Mouse (Mus musculus): Measurements from ENCODE around the gene Vill.

The Vill gene

GRCm38 (mm10) chr9:119052154-119052944, at the start of gene Vill:
Gene Vill (plus strand): TSS chr9:119052778.
- in situ Hi-C loops (cut with MboI, MseI): loop anchor here (10.0 kb wide), 1 partner anchor 988 kb away; no protein-coding TSS in a partner anchor

DNA sequence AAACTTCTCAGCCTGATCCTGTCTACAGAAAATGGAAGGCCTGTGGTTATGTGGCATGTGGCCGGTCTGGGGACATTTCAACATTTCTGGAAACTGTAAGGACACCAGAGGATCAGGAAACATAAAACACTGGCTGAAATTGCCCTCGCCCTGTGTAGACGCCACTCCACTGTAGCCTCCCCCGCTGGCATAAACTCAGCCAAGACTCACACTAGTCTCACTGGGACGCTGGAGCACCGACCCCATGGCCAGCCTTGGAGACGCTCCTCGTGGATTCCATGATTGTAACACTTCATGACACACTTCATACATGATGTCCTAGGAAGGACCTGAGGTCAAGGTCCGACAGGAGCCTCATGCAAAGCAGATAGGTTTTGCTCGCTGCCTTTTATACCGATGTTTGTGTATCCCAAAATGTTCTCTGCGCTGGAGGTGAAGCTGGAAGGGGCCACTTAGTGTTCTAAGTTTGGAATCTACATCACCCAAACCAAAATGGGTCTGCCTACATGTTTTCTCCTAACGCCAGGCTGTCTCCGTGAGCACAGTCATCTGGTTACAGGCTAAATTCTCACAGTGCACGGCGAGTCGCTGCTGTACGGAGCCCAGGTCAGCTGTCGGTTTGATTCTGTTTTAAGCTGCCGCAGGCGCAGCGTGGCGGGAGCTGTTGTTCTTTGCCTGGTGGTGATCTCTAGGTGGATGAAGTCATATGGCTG, 48.4 kb upstream of the Vill start:
- in situ Hi-C loops (cut with MboI, MseI): no loop called here

DNA sequence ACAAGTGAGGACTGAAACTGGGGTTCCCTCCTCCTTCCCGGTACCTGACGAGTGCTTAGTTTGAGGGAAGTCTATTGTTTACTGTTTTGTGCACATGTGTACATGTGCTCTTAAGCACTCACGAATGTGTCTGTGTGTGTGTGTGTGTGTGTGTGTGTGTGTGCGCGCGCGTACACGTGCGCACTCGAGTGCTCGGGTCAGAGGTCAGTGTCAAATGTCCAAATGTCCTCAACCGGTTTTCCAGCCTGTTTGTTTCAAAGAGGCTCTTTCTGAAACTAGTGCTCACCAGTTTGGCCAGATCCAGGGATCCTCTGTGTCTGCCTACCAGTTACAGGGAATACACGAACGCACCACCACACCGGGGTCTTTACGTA, 47.9 kb upstream of the Vill start:
- in situ Hi-C loops (cut with MboI, MseI): no loop called here

GRCm38 (mm10) chr9:119005303-119006029, 47.1 kb upstream of the Vill start:
- in situ Hi-C loops (cut with MboI, MseI): no loop called here

GRCm38 (mm10) chr9:119007266-119007665, 45.3 kb upstream of the Vill start:
- in situ Hi-C loops (cut with MboI, MseI): no loop called here

DNA sequence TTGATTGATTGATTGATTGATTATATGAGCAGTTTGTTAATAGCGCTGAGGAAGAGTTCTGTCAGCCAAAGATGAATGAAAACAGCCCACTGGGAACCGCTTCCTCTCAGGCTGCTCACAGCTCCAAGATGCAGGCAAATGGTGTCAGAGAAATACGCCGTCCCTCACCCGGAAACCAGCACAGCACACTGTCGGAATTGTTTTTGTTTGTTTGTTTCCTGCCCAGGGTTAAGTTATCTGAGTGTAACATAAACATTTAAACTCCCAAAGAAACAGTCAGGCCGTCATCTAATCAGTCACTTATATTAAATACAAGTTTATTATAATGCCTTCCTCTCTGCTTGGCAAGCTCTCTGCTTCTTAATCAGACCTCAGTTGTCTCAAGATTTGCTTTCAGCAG, 43.7 kb upstream of the Vill start:
- in situ Hi-C loops (cut with MboI, MseI): no loop called here

GRCm38 (mm10) chr9:119010156-119010710, 42.3 kb upstream of the Vill start:
- in situ Hi-C loops (cut with MboI, MseI): no loop called here

GRCm38 (mm10) chr9:119016785-119017507, 35.6 kb upstream of the Vill start:
- in situ Hi-C loops (cut with MboI, MseI): no loop called here

DNA sequence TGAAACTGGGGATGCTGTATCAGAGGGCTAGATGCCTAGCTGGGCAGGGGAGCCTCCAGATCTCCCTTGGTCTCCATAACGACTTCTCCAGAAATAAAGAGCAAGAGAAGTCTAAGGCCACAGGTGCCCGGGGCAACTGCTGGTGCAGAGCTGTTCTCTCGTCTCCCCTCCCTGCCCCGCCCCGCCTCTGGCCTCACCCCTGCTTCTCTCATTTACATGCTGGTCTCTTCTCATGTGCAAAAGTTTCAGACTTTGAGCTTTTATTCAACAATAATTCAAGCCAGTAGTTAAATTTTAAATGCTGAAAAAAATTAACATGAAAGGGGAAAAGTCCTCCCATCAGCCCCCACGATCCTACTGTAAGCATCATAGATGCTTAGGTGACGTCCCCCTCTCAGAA, 30.8 kb upstream of the Vill start:
- in situ Hi-C loops (cut with MboI, MseI): no loop called here

DNA sequence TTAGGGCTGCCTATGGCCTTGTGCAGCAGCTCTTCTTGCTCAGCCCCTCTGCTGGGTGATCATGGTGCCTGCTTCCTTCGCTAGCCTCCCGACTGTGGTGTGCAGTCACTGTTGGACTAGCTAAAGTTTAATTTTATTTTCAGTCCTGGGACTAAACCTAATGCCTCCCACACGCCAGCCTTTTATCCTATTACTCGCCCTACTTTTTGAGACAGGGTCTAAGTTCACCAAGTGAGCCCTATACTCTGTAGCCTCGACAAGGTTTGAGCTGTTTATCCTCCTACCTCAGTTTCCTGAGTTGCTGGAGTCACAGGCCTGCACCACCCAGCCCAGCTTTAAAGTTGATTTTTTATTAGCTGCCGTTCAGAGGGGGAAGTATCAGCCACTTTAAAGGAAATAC, 27.3 kb upstream of the Vill start:
- in situ Hi-C loops (cut with MboI, MseI): no loop called here

DNA sequence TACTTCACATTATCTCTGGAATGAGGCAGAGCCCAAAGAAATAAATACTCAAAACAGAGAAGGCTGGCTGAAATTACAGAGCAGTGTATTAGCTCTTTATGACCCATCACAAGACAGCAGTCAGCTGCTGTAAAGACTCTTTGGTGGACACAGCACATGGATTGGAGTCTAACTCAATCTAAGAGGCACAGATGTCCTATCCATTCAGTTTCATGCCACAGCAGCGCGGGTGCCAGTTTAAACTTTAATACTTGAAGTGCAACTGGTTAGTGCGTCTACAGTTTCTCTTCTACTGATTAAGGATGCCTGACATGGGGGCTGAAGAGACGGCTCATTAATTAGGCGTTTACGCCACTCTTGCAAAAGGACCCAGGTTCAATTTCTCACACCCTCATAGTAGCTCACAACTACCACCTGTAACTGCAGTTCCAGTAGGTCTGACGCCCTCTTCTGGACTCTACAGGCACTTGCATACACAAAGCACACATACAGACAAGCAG, 26.7 kb upstream of the Vill start:
- in situ Hi-C loops (cut with MboI, MseI): no loop called here

DNA sequence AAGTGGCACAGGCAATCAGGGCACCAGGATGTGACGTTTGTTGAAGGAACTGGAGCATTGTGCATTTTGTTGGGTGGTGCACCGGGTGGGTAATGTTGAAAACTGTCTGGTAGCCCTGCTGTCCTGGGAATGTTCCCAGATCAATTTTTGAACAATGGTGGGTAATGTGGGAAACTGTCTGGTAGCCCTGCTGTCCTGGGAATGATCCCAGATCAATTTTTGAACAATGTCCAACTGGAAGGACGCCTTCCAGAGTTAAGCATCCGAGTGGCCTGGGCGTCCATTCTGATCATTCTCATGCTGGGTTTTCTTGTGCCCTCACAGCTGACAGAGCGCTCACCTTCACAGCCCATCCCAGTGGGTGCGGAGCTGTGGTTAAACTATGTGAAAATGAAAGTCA, 25.2 kb upstream of the Vill start:
- in situ Hi-C loops (cut with MboI, MseI): no loop called here

- in situ Hi-C loops (cut with MboI, MseI): no loop called here
Observed at GRCm38 (mm10) chr9:119028226-119029195, 24.1 kb upstream of the Vill start.

DNA sequence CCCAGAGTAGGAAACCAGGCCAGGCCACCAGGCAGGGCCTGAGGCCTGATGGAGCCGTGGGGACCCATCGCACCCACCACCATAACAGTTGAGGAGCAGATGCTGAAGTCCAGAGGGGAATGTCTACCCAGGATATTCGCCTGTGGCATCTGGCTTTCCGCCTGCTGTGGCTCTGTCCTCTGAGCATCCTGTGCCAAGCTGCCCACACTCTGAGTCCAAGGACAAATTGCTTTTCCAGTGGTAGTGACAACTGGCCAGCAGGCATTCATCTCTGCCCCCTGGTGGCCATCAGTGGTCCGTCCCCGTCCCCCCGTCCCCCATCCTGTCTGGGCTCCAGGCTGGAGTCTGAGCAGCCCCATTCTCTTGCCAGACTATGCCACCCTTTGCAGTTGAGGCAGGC, 23.0 kb upstream of the Vill start:
- in situ Hi-C loops (cut with MboI, MseI): no loop called here

DNA sequence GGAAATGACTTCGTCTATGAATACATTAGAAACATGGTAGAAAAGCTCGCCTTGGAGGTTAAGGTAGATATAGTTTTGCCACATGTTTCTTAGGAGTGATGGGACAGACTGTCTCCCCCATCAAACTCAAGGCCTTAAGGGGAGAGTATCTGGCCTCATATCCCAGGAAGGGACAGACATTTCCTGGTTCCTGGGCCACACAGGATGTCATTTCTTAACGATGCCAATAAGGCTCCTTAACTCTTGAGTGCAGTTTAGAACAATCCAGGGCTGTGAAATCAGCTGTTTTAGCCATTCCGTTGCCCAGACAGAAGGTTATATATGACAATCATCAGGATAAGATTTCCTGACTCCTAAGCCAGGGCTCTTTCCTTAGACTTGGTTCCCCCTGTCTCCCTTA, 21.5 kb upstream of the Vill start:
- in situ Hi-C loops (cut with MboI, MseI): loop anchor here (10.0 kb wide), 1 partner anchor 116 kb away; no protein-coding TSS in a partner anchor

DNA sequence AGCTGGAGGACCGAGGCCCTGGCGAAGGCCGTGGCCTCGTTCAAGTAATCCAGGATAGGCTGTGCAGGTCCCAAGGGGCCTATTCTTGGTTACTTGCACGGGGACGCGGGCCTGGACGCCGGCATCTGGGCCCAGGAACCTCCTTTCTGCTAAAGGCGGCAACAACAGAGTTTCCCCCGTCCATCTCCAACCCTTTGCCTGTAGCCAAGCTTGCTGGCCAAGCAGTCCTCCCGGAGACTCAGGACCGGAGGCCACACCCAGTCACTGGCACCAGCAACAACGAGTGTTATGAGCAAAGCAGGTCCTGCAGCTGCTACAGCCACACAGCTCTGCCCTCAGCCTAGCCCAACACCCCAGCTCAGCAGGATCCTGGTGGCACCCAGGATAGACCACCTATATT, 20.8 kb upstream of the Vill start:
- in situ Hi-C loops (cut with MboI, MseI): loop anchor here (10.0 kb wide), 1 partner anchor 117 kb away; no protein-coding TSS in a partner anchor

GRCm38 (mm10) chr9:119032538-119032937, 20.0 kb upstream of the Vill start:
- in situ Hi-C loops (cut with MboI, MseI): loop anchor here (10.0 kb wide), 1 partner anchor 118 kb away; no protein-coding TSS in a partner anchor

- in situ Hi-C loops (cut with MboI, MseI): loop anchor here (10.0 kb wide), 1 partner anchor 119 kb away; no protein-coding TSS in a partner anchor
Observed at GRCm38 (mm10) chr9:119033111-119033921, 19.3 kb upstream of the Vill start.

DNA sequence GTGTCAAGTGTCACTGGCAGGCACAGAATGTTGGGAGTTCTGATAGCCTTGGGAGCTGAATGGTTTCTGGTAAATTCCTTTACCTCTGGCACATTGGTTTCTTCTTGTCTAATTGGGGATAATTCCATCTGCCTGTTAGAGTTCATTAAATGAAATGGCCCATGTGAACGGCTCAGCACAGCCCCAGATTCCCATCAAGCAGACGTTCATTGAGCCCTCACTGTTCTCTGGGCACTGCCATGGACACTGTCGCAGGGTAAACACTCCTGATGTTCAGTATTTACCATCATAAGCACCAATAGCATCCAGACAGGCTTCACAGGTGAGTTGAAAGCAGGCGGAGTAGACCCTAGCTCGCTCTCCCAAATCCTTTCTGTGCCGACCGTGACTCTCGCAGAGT, 18.5 kb upstream of the Vill start:
- in situ Hi-C loops (cut with MboI, MseI): loop anchor here (10.0 kb wide), 1 partner anchor 119 kb away; no protein-coding TSS in a partner anchor
